Mouse (Mus musculus) bone marrow, adult 2 months (tissue): ENCODE results near the gene Tbce. TPM values are rescaled to one million over a fixed set of nuclear protein-coding genes. Genes with fewer than 3 reads are reported as not detected.
"Not testable (repeated sequence)": the region's sequence is repeated elsewhere in the genome, so short reads cannot be mapped to it uniquely, and the experiment has no call there.

Source experiments
- H3K27ac ChIP-seq: fragments of 200-500 bp; 2 replicates; pipeline ENCODE4 v1.5.1; 2012; ENCODE audit warnings: low read depth, mild to moderate bottlenecking, control low read depth, inconsistent platforms, low read length; ENCODE audit not compliant: control insufficient read depth, poor library complexity, insufficient read depth
- H3K4me1 ChIP-seq: fragments of 200-500 bp; 2 replicates; pipeline ENCODE4 v1.6.1; 2011; ENCODE audit warnings: low read length; ENCODE audit not compliant: control insufficient read depth, insufficient read depth
- H3K4me3 ChIP-seq: fragments of 200-500 bp; replicated peaks from 2 replicates; pipeline ENCODE3; 2011; ENCODE audit warnings: mild to moderate bottlenecking, low read depth, low read length, control low read depth; ENCODE audit not compliant: control insufficient read depth
- CTCF ChIP-seq: fragments of 200-500 bp; IDR thresholded peaks from 2 replicates; pipeline ENCODE4 v1.5.1; 2011; ENCODE audit warnings: low read length, control low read depth; ENCODE audit not compliant: control insufficient read depth, insufficient read depth
- POLR2A ChIP-seq: fragments of 200-500 bp; IDR thresholded peaks from 2 replicates; pipeline ENCODE4 v1.6.1; 2011; ENCODE audit warnings: low read depth, mild to moderate bottlenecking, control low read depth, low read length, borderline replicate concordance; ENCODE audit not compliant: control insufficient read depth
- WGBS: fragments of 180-500 bp; shearing (Covaris S2); methylation state at CpG from one replicate; pipeline ENCODE4 v1.1.7; 2018; 5-methylcytosine and 5-hydroxymethylcytosine counted together
- polyA plus RNA-seq: library from polyadenylated mRNA; stranded (reverse); fragments of >200 nt; gene quantifications from 2 replicates; pipeline ENCODE4 v1.2.4, GENCODE M21; 2011; ENCODE audit warnings: low replicate concordance; ENCODE audit not compliant: missing spikeins, insufficient read depth, insufficient read length

Tbce gene
- polyA plus RNA-seq, 1 experiment = 159 TPM

- TF ChIP-seq CTCF = no peak
- TF ChIP-seq POLR2A = no peak
- WGBS = 82% methylated on average over 6 of the region's 6 CpGs
- Histone ChIP-seq H3K4me3 (no peak overlapping the region), H3K4me1 (no peaks in the 10 kb centered on the region; the same call in 1 of the 2 replicates), H3K27ac (no peak overlapping the region)
Observed at GRCm38 (mm10) chr13:14026154-14026820, 13.2 kb downstream of the Tbce start.

DNA sequence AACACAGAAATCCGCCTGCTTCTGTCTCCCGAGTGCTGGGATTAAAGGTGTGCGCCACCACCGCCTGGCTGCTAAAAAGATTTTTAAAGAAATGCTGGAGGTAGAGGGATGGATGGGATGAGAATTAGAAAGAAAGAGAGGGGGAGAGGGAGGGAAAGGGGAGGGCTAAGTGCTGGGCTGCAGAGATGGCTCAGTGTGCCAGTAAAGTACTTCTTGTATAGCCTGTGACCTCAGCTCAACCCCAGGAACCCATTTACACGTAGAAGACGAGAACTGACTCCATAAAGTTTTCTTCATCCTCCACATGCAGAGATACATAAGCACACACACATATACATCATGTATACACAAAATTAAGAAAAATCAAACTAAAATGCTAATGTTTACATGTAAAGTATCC lies 13.9 kb downstream of the Tbce start:
- WGBS = 91% methylated on average over 6 of the region's 6 CpGs
- Histone ChIP-seq H3K4me1 (no peaks in the 10 kb centered on the region; the same call in 1 of the 2 replicates), H3K27ac (no peak overlapping the region), H3K4me3 (no peak overlapping the region)
- TF ChIP-seq POLR2A (no peak), CTCF (no peak)

GRCm38 (mm10) chr13:14021417-14021816 lies 18.0 kb downstream of the Tbce start:
- H3K4me1 ChIP-seq, H3K27ac ChIP-seq, H3K4me3 ChIP-seq: not testable (repeated sequence)
- 58% methylated on average over 11 of the region's 12 CpGs for WGBS

DNA sequence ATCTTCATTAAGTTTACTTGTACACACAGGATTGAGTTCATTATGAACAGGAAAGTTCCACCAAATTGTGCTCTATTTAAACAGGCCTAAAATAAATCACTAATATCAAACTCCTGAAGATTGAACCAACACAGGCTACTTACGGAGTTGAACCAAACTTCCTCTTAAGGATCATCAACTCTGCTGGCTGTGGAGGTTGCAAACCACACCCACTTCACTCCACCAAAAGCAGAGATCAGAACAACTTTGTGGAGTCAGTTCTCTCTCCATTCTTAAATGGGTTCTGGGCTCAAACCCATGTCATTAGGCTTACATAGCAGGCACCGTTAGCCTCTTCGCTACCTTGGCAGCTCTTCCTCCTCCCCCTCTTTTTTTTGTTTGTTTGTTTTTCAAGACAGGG lies 20.6 kb downstream of the Tbce start:
- H3K4me3 ChIP-seq = no peak overlapping the region
- 75% methylated on average over 3 of the region's 3 CpGs for WGBS
- no peak overlapping the region for H3K27ac ChIP-seq
- no peak for TF ChIP-seq CTCF
- TF ChIP-seq POLR2A = no peak
- H3K4me1 ChIP-seq = no peaks in the 10 kb centered on the region

DNA sequence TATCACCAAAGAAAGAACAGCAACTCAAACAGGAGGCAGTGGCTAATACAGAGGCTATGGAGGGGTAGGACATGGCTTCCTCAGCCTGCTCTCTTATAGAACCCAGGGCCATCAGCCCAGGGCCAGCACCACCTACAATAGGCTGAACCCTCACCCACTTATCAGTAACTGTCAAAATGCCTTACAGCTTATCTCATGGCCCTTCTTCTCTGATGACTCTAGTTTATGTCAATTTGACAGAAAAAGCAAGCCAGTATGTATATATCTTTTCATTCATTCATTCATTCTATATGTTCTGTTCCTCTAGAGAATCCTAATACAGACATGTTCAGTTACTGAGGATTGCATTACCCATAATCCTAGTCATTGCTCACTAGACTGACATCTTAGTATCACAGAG lies 21.2 kb downstream of the Tbce start:
- TF ChIP-seq POLR2A (no peak), CTCF (no peak)
- Histone ChIP-seq H3K4me3 (no peak overlapping the region), H3K4me1 (no peaks in the 10 kb centered on the region), H3K27ac (no peak overlapping the region)

DNA sequence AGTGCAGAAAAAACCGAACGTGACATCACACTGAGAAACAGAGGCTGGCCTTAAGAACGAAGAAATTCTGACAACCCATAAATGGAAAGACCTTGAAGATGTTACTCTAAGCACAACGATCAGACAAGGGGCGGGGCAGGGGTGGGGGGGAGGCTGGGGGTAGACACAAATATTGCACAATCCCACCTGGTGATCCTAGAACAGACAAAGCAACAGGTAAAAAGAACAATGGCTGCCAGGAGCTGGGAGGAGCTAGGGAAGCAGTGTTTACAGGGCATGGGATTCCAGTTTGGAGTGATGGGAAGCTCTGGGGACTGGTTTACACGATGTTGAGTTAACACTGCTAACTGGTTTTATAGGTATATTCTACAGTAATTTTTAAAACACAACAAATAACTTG lies 23.8 kb downstream of the Tbce start:
- 87% methylated on average over 6 of the region's 6 CpGs for WGBS
- Histone ChIP-seq H3K4me1 (no peaks in the 10 kb centered on the region; the same call in 1 of the 2 replicates), H3K4me3 (no peak overlapping the region), H3K27ac (no peak overlapping the region)
- no peak for TF ChIP-seq POLR2A
- TF ChIP-seq CTCF = no peak

DNA sequence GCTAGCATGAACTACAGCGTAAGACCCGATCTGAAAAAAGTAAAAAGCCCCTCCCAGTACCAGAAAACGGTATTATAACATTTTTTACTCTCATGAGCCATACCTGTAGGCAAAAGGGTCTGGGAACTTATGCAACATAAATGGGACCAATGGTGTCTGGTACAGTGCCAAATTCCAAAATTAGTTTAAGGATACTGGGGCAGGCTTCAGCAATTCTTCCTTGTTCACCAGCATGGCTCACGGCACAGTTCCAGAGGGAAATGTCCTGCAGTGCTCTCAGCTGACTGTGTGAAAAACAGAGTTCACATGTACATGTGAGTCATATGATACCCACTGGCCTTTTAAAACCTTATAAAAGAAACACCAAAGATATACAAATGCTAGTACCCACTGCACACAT lies 24.9 kb downstream of the Tbce start:
- Histone ChIP-seq H3K4me3 (no peak overlapping the region), H3K27ac (no peak overlapping the region), H3K4me1 (no peaks in the 10 kb centered on the region; the same call in 1 of the 2 replicates)
- TF ChIP-seq CTCF = no peak
- no peak for TF ChIP-seq POLR2A
- 90% methylated on average over 4 of the region's 4 CpGs for WGBS

DNA sequence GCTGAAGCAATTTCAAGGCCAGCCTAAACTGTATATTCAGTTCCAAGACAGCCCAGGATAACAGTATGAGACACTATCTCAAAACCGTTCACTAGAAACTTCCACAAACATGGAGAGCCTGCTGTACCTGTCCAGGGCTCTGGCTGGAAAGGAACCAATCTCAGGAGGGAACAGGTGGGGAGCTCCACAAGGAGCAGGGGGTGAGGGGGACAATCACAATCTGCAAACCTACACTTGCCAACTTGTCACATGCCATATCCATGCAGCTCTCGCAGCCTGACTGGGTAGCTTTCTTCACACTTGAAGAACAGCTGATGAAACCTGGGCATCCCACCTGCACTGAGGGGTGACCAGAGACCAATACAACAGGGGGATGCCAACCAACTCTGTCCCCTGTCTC lies 25.4 kb downstream of the Tbce start:
- TF ChIP-seq POLR2A (no peak), CTCF (no peak)
- Histone ChIP-seq H3K4me3 (no peak overlapping the region), H3K27ac (no peak overlapping the region), H3K4me1 (no peaks in the 10 kb centered on the region; the same call in 1 of the 2 replicates)
- 91% methylated on average over 2 of the region's 2 CpGs for WGBS

DNA sequence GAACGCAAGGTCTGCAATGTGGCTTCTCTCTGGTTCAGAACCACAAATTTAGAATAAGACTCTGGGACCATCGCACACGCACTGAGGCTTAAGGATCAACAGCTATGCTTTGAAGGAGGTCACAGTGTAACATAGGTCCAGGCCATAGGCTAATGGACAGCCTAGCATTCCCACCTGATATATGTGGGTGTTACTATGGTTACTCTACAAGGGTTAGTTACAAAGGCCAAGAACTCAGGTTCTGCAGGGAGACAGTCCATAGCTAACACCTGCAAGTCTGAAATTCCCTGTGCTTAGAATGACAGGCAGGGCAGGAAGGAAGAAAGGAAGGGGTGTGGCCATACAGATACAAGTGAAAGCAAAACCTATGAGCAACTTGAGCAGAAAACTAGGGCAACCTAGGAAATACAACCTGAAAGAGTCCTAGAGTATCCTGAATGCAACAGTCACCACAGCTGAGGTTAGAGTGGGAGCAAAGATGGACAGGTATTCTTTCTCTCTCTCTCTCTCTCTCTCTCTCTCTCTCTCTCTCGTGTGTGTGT lies 27.9 kb downstream of the Tbce start:
- H3K4me3 ChIP-seq = no peak overlapping the region
- 82% methylated on average over 4 of the region's 4 CpGs for WGBS
- no peak overlapping the region for H3K27ac ChIP-seq
- TF ChIP-seq CTCF (no peak), POLR2A (no peak)
- no peaks in the 10 kb centered on the region; the same call in 1 of the 2 replicates for H3K4me1 ChIP-seq
